Mouse (Mus musculus) bone marrow macrophage, adult 2 months (primary cell): Measurements from ENCODE around the gene Sptssb. TPM values are rescaled to one million over a fixed set of nuclear protein-coding genes. Genes with fewer than 3 reads are reported as not detected.

Source experiments
- H3K27ac ChIP-seq: 2 replicates; pipeline ENCODE4 v1.5.1; 2012; ENCODE audit warnings: low read depth, low read length; ENCODE audit not compliant: insufficient read depth
- H3K4me1 ChIP-seq: 2 replicates; pipeline ENCODE4 v1.6.1; 2012; ENCODE audit warnings: low read length; ENCODE audit not compliant: control insufficient read depth, insufficient read depth
- H3K4me3 ChIP-seq: 2 replicates; pipeline ENCODE4 v1.5.1; 2012; ENCODE audit warnings: mild to moderate bottlenecking, low read length, moderate library complexity; ENCODE audit not compliant: insufficient read depth
- CTCF ChIP-seq: IDR thresholded peaks from 2 replicates; pipeline ENCODE4 v1.5.1; 2012; ENCODE audit warnings: low read depth, mild to moderate bottlenecking, low read length, moderate library complexity
- POLR2A ChIP-seq: IDR thresholded peaks from 2 replicates; pipeline ENCODE4 v1.6.1; 2012; ENCODE audit warnings: mild to moderate bottlenecking, low read depth, low read length, borderline replicate concordance
- polyA plus RNA-seq: library from polyadenylated mRNA; stranded (reverse); fragments of >200 nt; gene quantifications from 2 replicates; pipeline ENCODE4 v1.2.4, GENCODE M21; 2012; ENCODE audit not compliant: missing spikeins, insufficient read depth, insufficient read length

Sptssb gene
- polyA plus RNA-seq, 1 experiment = not detected

- Histone ChIP-seq H3K4me1 (no peaks in the 10 kb centered on the region), H3K27ac (no peak overlapping the region), H3K4me3 (no peak overlapping the region)
- TF ChIP-seq CTCF (no peak), POLR2A (no peak)
Measured at GRCm38 (mm10) chr3:69860589-69861521, 1.1 kb upstream of the Sptssb start.

GRCm38 (mm10) chr3:69839485-69839884 is 20.3 kb downstream of the Sptssb start:
- H3K4me1 ChIP-seq = no peaks in the 10 kb centered on the region
- no peak overlapping the region for H3K4me3 ChIP-seq
- no peak overlapping the region for H3K27ac ChIP-seq
- TF ChIP-seq CTCF (no peak), POLR2A (no peak)

GRCm38 (mm10) chr3:69829532-69829931 is 30.2 kb downstream of the Sptssb start:
- no peak overlapping the region for H3K4me3 ChIP-seq
- TF ChIP-seq POLR2A (no peak), CTCF (no peak)
- no peak overlapping the region for H3K27ac ChIP-seq

GRCm38 (mm10) chr3:69824536-69824935 is 35.2 kb downstream of the Sptssb start:
- TF ChIP-seq POLR2A (no peak), CTCF (no peak)

More at GRCm38 (mm10) chr3:69829532-69829931, 30.2 kb downstream of the Sptssb start:
- H3K4me1 ChIP-seq = no peaks in the 10 kb centered on the region

GRCm38 (mm10) chr3:69820614-69821013 is 39.1 kb downstream of the Sptssb start:
- TF ChIP-seq POLR2A = no peak
- TF ChIP-seq CTCF = no peak

More at GRCm38 (mm10) chr3:69824536-69824935, 35.2 kb downstream of the Sptssb start:
- no peak overlapping the region for H3K27ac ChIP-seq
- no peak overlapping the region for H3K4me3 ChIP-seq
- no peaks in the 10 kb centered on the region for H3K4me1 ChIP-seq

GRCm38 (mm10) chr3:69819851-69820200 is 39.9 kb downstream of the Sptssb start:
- TF ChIP-seq POLR2A = no peak
- TF ChIP-seq CTCF = no peak
- Histone ChIP-seq H3K27ac (no peak overlapping the region), H3K4me1 (no peaks in the 10 kb centered on the region), H3K4me3 (no peak overlapping the region)

More at GRCm38 (mm10) chr3:69820614-69821013, 39.1 kb downstream of the Sptssb start:
- H3K4me3 ChIP-seq = no peak overlapping the region
- H3K27ac ChIP-seq = no peak overlapping the region
- no peaks in the 10 kb centered on the region for H3K4me1 ChIP-seq

GRCm38 (mm10) chr3:69819146-69819850 is 40.4 kb downstream of the Sptssb start:
- Histone ChIP-seq H3K4me1 (no peaks in the 10 kb centered on the region), H3K4me3 (no peak overlapping the region), H3K27ac (no peak overlapping the region)
- TF ChIP-seq POLR2A (no peak), CTCF (no peak)

- Histone ChIP-seq H3K4me1 (no peaks in the 10 kb centered on the region), H3K4me3 (no peak overlapping the region), H3K27ac (no peak overlapping the region)
- no peak for TF ChIP-seq CTCF
- no peak for TF ChIP-seq POLR2A
Measured at GRCm38 (mm10) chr3:69818466-69818865, 41.3 kb downstream of the Sptssb start.

GRCm38 (mm10) chr3:69816547-69816946 is 43.2 kb downstream of the Sptssb start:
- TF ChIP-seq CTCF = no peak
- no peak for TF ChIP-seq POLR2A
- no peak overlapping the region for H3K4me3 ChIP-seq
- H3K27ac ChIP-seq = no peak overlapping the region
- H3K4me1 ChIP-seq = no peaks in the 10 kb centered on the region

GRCm38 (mm10) chr3:69813005-69813695 is 46.6 kb downstream of the Sptssb start:
- Histone ChIP-seq H3K4me1 (no peaks in the 10 kb centered on the region), H3K27ac (no peak overlapping the region), H3K4me3 (no peak overlapping the region)
- TF ChIP-seq POLR2A = no peak
- TF ChIP-seq CTCF = no peak
